Mouse (Mus musculus) ES-Bruce4 (cell line): ENCODE measurements around the gene Cyp2t4.

Experiments used
- CTCF ChIP-seq: IDR thresholded peaks from one replicate; pipeline ENCODE4 v1.8.1; 2011; ENCODE audit warnings: low read depth, low read length
- EP300 ChIP-seq: IDR thresholded peaks from 2 replicates; pipeline ENCODE4 v1.6.1; 2011; ENCODE audit warnings: low read depth, low read length; ENCODE audit not compliant: insufficient read depth
- POLR2A ChIP-seq: IDR thresholded peaks from one replicate; pipeline ENCODE4 v1.8.1; 2011; ENCODE audit warnings: low read length; ENCODE audit not compliant: insufficient read depth

- TF ChIP-seq CTCF: no peak
- no peak for TF ChIP-seq EP300
- TF ChIP-seq POLR2A: no peak
Observed at GRCm38 (mm10) chr7:27180837-27181695, 27.6 kb downstream of the Cyp2t4 start, which contains the start of the genes Gm21983 and Mia.
